Mouse (Mus musculus): ENCODE data around the gene Atxn7l1.

GRCm38 (mm10) chr12:33335410-33335809 lies 187.9 kb downstream of the Atxn7l1 start:
- TF ChIP-seq CTCF (IDR thresholded peaks at IDR 0.05; ENCODE audit: borderline replicate concordance, control insufficient read depth, extremely low read depth, insufficient read depth, low read length, poor library complexity) (no peak), POLR2A (IDR thresholded peaks at IDR 0.05; ENCODE audit: control insufficient read depth, extremely low read depth, insufficient read depth, low read length, poor library complexity) (no peak)
